Mouse (Mus musculus): ENCODE results near the gene Fktn.
"Not testable (repeated sequence)": the region's sequence is repeated elsewhere in the genome, so short reads cannot be mapped to it uniquely, and the experiment has no call there.

The Fktn gene

GRCm38 (mm10) chr4:53713704-53714050 is at the start of gene Fktn:
Fktn (plus strand) TSS chr4:53713998.
- DNase-seq (ENCODE audit: low read depth in 2 of 2, low spot score in 2 of 2) = no peak

DNA sequence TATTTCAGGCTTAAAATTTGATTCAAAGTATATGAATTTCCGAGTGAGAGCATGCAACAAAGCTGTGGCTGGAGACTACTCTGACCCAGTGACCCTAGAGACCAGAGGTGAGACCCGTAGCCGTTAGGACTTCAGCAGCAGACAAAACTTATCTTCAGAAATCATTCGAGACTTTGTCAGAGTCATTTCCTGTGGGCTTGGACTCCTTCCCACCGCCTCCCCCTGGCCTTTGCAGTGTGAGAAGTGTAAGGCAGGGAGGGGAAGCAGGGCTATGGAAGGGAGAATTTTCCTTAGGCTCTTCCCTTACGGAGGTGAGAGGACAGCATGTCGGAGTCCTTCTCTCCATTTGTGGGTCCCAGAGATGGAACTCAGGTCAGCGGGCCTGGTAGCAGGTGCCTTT is 31.7 kb upstream of the Fktn start:
- DNase-seq (ENCODE audit: low read depth in 2 of 2, low spot score in 2 of 2) = no peak

DNA sequence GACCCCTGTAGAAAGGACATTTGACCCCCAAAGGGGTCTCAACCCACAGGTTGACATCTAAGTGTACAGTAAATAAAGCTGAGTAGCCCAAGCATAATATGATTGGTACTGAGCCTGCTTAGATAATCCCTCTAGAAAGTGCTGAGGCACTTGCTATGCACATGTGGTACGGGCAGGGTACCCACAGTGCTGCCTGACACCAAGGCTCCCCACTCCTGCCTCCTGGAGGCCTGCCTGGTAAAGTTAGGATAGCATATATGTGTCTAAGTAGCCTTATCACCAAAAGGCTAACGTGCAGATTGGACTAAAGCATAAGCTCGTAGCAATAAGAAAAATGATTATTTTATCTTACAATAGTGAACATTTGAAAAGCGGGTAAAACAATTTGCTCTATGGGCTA is 24.8 kb upstream of the Fktn start:
- no peak for DNase-seq (ENCODE audit: low read depth in 2 of 2, low spot score in 2 of 2)

DNA sequence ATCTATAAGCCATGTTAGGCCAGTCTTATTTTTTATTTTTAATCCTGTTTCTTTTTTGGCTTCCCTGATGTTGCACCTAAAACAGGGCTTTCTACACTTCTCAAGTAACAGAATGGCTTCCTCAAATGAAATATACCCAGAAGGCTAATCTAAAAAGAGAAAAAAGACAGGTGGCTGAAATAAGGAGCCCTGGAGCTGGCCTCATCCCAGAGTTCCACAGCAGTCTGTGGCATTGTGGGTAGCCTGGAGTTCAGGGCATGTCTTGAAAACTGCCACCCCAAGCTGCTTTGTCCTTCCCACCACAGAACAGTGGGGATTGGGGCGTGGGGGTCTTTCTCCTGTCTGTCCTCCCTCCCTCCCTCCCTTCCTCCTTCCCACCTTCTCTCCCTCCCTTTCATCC is 22.4 kb upstream of the Fktn start:
- no peak for DNase-seq (ENCODE audit: low read depth in 2 of 2, low spot score in 2 of 2)

DNA sequence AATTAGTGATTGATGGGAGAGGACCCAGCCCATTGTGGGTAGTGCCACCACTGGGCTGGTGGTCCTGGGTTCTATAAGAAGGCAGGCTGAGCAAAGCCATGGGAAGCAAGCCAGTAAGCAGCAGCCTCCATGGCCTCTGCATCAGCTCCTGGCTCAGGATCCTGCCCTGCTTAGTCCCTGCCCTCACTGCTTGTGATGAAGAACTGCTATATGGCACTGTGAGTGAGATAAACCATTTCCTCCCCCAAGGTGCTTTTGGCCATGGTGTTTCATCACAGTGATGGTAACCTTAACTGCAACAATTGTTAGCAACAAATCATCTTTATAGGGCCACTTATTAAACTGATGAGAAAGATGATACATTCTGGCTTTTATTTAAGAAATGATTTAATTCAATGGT is 4.6 kb upstream of the Fktn start:
- DNase-seq (ENCODE audit: low read depth in 2 of 2, low spot score in 2 of 2) = not testable (repeated sequence)

DNA sequence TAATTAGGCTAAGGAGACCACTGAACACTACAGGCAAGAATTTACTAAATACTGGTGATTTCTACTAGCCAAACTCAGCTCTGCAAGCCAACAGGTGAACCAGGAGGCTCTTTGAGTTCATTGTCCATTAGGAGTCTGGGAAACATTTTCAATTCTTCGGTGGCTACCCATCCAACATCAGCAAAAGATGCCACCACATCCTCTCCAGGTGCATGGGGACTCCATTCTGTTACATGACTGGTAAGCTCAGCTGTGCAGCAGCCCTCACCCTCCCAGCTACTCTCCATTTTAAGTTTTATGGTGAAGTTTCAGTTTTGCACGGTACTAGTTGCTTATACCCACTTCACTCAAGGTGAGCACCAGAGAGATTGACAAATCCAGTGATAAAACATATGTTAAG is 3.8 kb upstream of the Fktn start:
- no peak for DNase-seq (ENCODE audit: low read depth in 2 of 2, low spot score in 2 of 2)

- DNase-seq (ENCODE audit: low read depth in 2 of 2, low spot score in 2 of 2) = no peak
These were observed 3.1 kb upstream of the Fktn start for GRCm38 (mm10) chr4:53710555-53711328.

DNA sequence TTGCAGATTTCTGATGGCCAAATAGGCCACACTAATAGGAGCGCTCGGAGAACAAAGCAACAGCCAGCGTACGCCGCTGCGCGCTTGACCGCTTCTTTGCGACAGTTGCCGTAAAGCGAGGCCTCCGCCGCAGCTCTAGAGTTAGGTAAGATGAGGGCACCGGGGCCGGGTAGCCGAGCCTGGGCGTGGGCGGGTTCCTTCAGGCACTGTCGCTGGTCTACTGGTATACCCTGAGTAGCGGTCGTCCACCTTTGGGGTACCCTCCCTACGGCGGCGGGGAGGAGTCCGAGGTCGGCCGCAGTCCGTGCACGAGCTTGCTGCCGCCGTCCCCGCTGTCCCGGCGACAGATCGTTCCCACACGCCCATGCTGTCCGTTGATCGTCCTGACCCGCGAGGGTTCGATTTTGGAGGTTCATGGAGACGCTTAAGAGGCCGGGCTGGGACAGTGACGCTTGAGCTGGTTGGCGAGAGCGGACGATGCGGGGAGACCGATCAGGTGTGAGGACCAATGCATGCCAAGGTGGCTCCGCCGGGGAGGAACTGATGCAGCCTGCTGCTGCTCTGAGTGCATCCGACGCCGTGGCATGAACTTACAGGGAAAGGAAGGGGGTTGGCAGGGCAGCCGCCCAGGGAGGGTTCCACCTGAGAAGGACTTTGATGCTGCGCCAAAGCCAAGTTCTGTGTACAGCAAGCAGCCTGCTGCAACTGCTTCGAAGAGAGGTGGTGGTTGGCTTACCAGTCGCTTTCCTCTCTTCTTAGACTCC is 435 bp downstream of the Fktn start:
- peak; percentile 55 to 76 for DNase-seq (ENCODE audit: low read depth in 2 of 2, low spot score in 2 of 2)

GRCm38 (mm10) chr4:53715977-53716376 is 2.2 kb downstream of the Fktn start:
- DNase-seq (ENCODE audit: low read depth in 2 of 2, low spot score in 2 of 2) = peak in 1 of 2 experiments; percentile 6

GRCm38 (mm10) chr4:53717546-53717945 is 3.7 kb downstream of the Fktn start:
- no peak for DNase-seq (ENCODE audit: low read depth in 2 of 2, low spot score in 2 of 2)

GRCm38 (mm10) chr4:53718261-53718660 is 4.5 kb downstream of the Fktn start:
- DNase-seq (ENCODE audit: low read depth in 2 of 2, low spot score in 2 of 2) = no peak

DNA sequence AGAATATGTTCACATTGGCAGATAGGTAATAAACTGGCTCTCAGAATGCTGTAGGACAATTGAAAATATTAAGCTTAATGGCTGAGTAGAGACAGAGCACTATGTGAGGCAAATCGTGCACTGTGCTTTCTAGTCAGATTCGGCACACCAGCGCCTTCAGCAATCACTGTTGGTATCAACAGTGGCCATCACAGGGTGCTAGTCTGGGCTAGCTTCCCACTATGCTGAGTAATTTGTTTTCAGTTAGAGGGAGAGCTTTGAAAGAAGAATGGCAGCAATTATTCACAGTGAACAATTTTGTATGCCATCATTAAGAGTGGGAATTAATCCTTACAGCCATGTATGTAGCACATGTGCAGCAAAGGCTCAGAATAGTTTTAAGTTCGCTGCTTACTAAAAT is 8.7 kb downstream of the Fktn start:
- no peak for DNase-seq (ENCODE audit: low read depth in 2 of 2, low spot score in 2 of 2)

DNA sequence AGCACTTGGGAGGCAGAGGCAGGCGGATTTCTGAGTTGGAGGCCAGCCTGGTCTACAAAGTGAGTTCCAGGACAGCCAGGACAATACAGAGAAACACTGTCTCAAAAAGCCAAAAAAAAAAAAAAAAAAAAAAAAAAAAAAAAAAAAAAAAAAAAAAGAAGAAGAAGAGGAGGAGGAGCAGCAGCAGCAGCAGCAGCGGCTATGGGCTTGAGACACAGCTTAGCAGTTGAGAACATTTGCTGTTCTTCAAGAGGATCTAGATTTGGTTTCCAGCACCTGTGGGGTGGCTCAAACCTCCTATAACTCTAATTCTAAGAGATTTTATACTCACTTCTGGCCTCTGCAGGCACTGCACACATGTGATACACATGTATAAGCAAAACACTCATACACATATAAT is 12.3 kb downstream of the Fktn start:
- not testable (repeated sequence) for DNase-seq (ENCODE audit: low read depth in 2 of 2, low spot score in 2 of 2)

GRCm38 (mm10) chr4:53728121-53728520 is 14.3 kb downstream of the Fktn start:
- DNase-seq (ENCODE audit: low read depth in 2 of 2, low spot score in 2 of 2) = no peak

DNA sequence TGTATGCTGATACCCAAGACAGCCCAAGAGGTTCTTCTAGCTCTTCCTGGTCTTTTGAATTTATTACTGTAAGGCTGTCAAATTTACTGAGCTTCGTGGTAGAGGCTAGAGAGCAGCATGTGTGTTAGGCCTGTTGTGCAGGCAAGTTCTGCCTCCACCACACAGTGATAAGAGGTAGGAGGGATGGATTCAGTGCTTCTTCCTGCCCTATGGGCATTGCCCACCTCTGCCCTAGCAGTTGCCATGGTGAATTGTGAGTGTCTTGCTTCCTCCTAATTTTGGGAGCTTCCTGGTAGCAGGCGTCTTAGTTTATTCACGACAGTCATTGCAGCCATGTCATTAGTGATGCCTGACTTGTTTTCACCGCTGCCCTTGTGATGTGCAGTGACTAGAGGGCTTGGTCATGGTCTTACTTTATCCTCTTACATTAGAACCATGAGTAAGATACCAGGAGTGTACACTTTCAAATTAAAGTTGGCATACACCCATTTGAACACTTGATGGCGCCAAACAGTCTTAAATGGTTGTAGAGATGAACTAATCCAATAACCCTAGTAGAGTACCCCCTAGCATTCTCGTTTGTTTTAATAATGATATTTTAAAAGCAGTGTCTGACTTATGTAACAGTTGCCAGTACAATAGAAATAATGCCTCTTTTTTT is 25.3 kb downstream of the Fktn start:
- peak; percentile 5 to 24 for DNase-seq (ENCODE audit: low read depth in 2 of 2, low spot score in 2 of 2)

- DNase-seq (ENCODE audit: low read depth in 2 of 2, low spot score in 2 of 2) = no peak
These were observed 36.0 kb downstream of the Fktn start for GRCm38 (mm10) chr4:53749831-53750230.

DNA sequence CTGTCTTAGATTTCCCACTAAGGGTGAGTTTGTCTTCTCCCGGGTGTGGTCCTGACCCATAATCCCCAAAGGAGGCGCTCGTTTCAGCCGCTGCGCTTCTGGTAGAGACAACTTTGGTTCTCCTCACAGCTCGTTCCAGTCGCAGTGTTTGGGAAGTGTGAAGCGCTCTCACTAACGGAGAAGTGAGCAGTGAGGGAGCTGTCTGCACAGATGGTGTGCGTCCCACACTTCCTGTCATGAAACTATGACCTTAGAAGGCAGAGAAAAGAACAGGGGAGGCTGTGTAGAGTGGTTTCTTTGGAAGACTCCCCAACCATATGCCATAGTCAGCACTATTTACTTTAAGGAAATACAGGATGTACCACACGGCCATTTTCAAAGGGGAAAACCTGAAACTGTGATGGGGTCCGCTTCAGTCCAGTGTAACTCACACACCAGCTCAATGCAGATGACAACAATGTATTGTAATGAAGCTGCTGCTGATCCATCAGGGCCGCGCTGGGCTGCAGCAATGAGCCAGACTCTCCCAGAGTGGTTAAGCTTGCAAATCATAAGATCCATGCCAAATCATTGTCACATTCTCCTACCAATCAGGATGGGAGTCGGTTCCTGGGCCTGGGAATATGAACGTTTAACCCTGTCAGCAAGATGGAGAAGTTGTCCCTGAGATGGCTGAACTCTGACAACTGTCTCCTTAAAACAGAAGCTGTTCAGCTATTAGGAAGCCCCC is 36.8 kb downstream of the Fktn start:
- no peak for DNase-seq (ENCODE audit: low read depth in 2 of 2, low spot score in 2 of 2)

GRCm38 (mm10) chr4:53757030-53757429 is 43.2 kb downstream of the Fktn start:
- DNase-seq (ENCODE audit: low read depth in 2 of 2, low spot score in 2 of 2) = no peak

DNA sequence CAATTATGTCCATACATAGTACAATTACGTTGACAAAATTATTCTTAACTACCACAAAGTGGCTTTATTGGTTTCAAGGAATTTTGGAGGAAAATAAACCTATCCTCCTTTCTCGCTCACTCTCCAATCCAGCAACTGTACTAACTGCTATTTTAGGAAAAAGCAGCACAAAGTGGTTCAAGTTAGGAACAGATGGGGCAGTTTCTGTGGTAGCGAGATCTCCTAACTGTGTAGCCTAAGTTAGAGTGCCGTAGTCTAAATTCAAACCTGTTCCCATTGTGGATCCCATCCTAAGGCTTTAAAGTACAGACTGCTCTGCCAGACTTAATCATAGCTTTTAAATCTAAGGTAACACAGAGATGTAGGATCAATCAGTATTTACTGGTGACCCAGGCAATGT is 45.0 kb downstream of the Fktn start:
- no peak for DNase-seq (ENCODE audit: low read depth in 2 of 2, low spot score in 2 of 2)

GRCm38 (mm10) chr4:53759678-53760077 is 45.9 kb downstream of the Fktn start:
- DNase-seq (ENCODE audit: low read depth in 2 of 2, low spot score in 2 of 2) = no peak

DNA sequence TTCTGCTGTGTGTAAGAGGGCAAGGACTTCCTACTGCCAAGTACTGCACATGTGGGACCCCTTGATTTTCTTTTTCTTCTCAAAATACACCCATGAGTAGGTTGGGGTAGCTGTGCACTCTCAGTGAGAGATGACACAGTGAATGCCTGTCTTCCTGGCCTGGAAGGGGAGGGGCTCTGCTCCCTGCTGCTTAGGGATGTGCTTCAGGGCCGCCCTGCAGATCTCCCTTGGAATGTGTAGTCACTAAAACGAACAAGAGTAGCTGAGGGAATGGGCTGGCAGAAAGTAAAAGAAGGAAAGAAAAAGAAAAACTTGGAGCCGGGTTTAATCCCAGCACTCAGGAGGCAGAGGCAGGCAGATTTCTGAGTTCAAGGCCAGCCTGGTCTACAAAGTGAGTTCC is 48.7 kb downstream of the Fktn start:
- no peak for DNase-seq (ENCODE audit: low read depth in 2 of 2, low spot score in 2 of 2)

Data from CD8-positive naive resting alpha-beta T cell, adult 2 months (primary cell).